Mouse (Mus musculus): ENCODE data around the gene Xdh. TPM values are rescaled to one million over a fixed set of nuclear protein-coding genes. Genes with fewer than 3 reads are reported as not detected.

Xdh gene
- polyA plus RNA-seq (2015; fragmentation: Nextera tagmentation; extraction: Ambion mirVana) = 0.22 and 0.46 TPM in 2 replicates

- H3K27ac ChIP-seq (replicated peaks) = no peak within 1 kb of the TSS
- H3K4me2 ChIP-seq (replicated peaks) = no peak within 1 kb of the TSS
- H3K4me3 ChIP-seq = no peak within 1 kb of the TSS
- H3K9ac ChIP-seq (replicated peaks) = no peak within 1 kb of the TSS
- no peaks in the 10 kb centered on the region for H3K9me3 ChIP-seq
- WGBS = 85% methylated on average over 13 of the region's 13 CpGs
- ATAC-seq (replicated peaks) = no peak
- H3K4me1 ChIP-seq = no peaks in the 10 kb centered on the region
- H3K36me3 ChIP-seq = no peaks in the 10 kb centered on the region
- no peaks in the 10 kb centered on the region for H3K27me3 ChIP-seq
These were observed at the start of gene Xdh for GRCm38 (mm10) chr17:73950062-73950735. Gene Xdh (minus strand): TSS chr17:73950196.

- no peak overlapping the region for H3K27ac ChIP-seq (replicated peaks)
- no peaks in the 10 kb centered on the region for H3K27me3 ChIP-seq
- WGBS = 91% methylated on average over 13 of the region's 13 CpGs
- no peaks in the 10 kb centered on the region for H3K4me1 ChIP-seq
- no peak overlapping the region for H3K4me3 ChIP-seq
- H3K36me3 ChIP-seq = no peaks in the 10 kb centered on the region
- H3K9me3 ChIP-seq = no peaks in the 10 kb centered on the region
- no peak for ATAC-seq (replicated peaks)
- H3K4me2 ChIP-seq (replicated peaks) = no peak overlapping the region
- H3K9ac ChIP-seq (replicated peaks) = no peak overlapping the region
These were observed 46.1 kb upstream of the Xdh start for GRCm38 (mm10) chr17:73995907-73996645.

- Histone ChIP-seq H3K9ac (replicated peaks) (no peak overlapping the region), H3K27ac (replicated peaks) (no peak overlapping the region), H3K27me3 (no peaks in the 10 kb centered on the region), H3K36me3 (no peaks in the 10 kb centered on the region), H3K4me2 (replicated peaks) (no peak overlapping the region), H3K4me3 (no peak overlapping the region), H3K9me3 (no peaks in the 10 kb centered on the region), H3K4me1 (no peaks in the 10 kb centered on the region)
- ATAC-seq (replicated peaks) = no peak
- 90% methylated on average over 4 of the region's 4 CpGs for WGBS
These were observed 41.3 kb upstream of the Xdh start for GRCm38 (mm10) chr17:73991264-73991663.

GRCm38 (mm10) chr17:73986571-73986970, 36.6 kb upstream of the Xdh start:
- WGBS = 82% methylated on average over 2 of the region's 2 CpGs
- Histone ChIP-seq H3K9ac (replicated peaks) (no peak overlapping the region), H3K4me1 (no peaks in the 10 kb centered on the region), H3K27ac (replicated peaks) (no peak overlapping the region), H3K27me3 (no peaks in the 10 kb centered on the region), H3K4me2 (replicated peaks) (no peak overlapping the region), H3K4me3 (no peak overlapping the region), H3K9me3 (no peaks in the 10 kb centered on the region), H3K36me3 (no peaks in the 10 kb centered on the region)
- no peak for ATAC-seq (replicated peaks)

- Histone ChIP-seq H3K9me3 (no peaks in the 10 kb centered on the region), H3K36me3 (no peaks in the 10 kb centered on the region), H3K9ac (replicated peaks) (no peak overlapping the region), H3K4me1 (no peaks in the 10 kb centered on the region), H3K4me3 (no peak overlapping the region), H3K27me3 (no peaks in the 10 kb centered on the region), H3K4me2 (replicated peaks) (no peak overlapping the region), H3K27ac (replicated peaks) (no peak overlapping the region)
- WGBS = 84% methylated on average over 4 of the region's 4 CpGs
- no peak for ATAC-seq (replicated peaks)
These were observed 35.9 kb upstream of the Xdh start for GRCm38 (mm10) chr17:73985936-73986335.

- Histone ChIP-seq H3K4me1 (no peaks in the 10 kb centered on the region), H3K4me2 (replicated peaks) (no peak overlapping the region), H3K27me3 (no peaks in the 10 kb centered on the region), H3K4me3 (no peak overlapping the region), H3K27ac (replicated peaks) (no peak overlapping the region), H3K9me3 (no peaks in the 10 kb centered on the region), H3K36me3 (no peaks in the 10 kb centered on the region), H3K9ac (replicated peaks) (no peak overlapping the region)
- 22% methylated on average over 4 of the region's 4 CpGs for WGBS
- no peak for ATAC-seq (replicated peaks)
These were observed 34.5 kb upstream of the Xdh start for GRCm38 (mm10) chr17:73984508-73984907.

GRCm38 (mm10) chr17:73982871-73983270, 32.9 kb upstream of the Xdh start:
- no peak for ATAC-seq (replicated peaks)
- Histone ChIP-seq H3K27ac (replicated peaks) (no peak overlapping the region), H3K27me3 (no peaks in the 10 kb centered on the region), H3K4me2 (replicated peaks) (no peak overlapping the region), H3K36me3 (no peaks in the 10 kb centered on the region), H3K9me3 (no peaks in the 10 kb centered on the region), H3K4me3 (no peak overlapping the region), H3K9ac (replicated peaks) (no peak overlapping the region), H3K4me1 (no peaks in the 10 kb centered on the region)
- 81% methylated on average over 1 of the region's 1 CpGs for WGBS

- ATAC-seq (replicated peaks) = no peak
- no peak overlapping the region for H3K4me2 ChIP-seq (replicated peaks)
These were observed 26.1 kb upstream of the Xdh start for GRCm38 (mm10) chr17:73976066-73976465.

GRCm38 (mm10) chr17:73972648-73973047, 22.7 kb upstream of the Xdh start:
- no peak overlapping the region for H3K4me3 ChIP-seq
- ATAC-seq (replicated peaks) = no peak
- H3K9ac ChIP-seq (replicated peaks) = no peak overlapping the region
- 90% methylated on average over 11 of the region's 11 CpGs for WGBS
- no peak overlapping the region for H3K4me2 ChIP-seq (replicated peaks)
- no peak overlapping the region for H3K27ac ChIP-seq (replicated peaks)
- no peaks in the 10 kb centered on the region for H3K27me3 ChIP-seq
- no peaks in the 10 kb centered on the region for H3K36me3 ChIP-seq
- no peaks in the 10 kb centered on the region for H3K4me1 ChIP-seq
- H3K9me3 ChIP-seq = no peaks in the 10 kb centered on the region

More at GRCm38 (mm10) chr17:73976066-73976465, 26.1 kb upstream of the Xdh start:
- no peaks in the 10 kb centered on the region for H3K27me3 ChIP-seq
- no peak overlapping the region for H3K27ac ChIP-seq (replicated peaks)
- no peaks in the 10 kb centered on the region for H3K4me1 ChIP-seq
- H3K9me3 ChIP-seq = no peaks in the 10 kb centered on the region
- H3K4me3 ChIP-seq = no peak overlapping the region
- no peaks in the 10 kb centered on the region for H3K36me3 ChIP-seq
- no peak overlapping the region for H3K9ac ChIP-seq (replicated peaks)

GRCm38 (mm10) chr17:73971291-73971690, 21.3 kb upstream of the Xdh start:
- WGBS = 68% methylated on average over 4 of the region's 4 CpGs
- Histone ChIP-seq H3K27ac (replicated peaks) (no peak overlapping the region), H3K27me3 (no peaks in the 10 kb centered on the region), H3K4me3 (no peak overlapping the region), H3K4me2 (replicated peaks) (no peak overlapping the region), H3K4me1 (no peaks in the 10 kb centered on the region), H3K9me3 (no peaks in the 10 kb centered on the region), H3K9ac (replicated peaks) (no peak overlapping the region), H3K36me3 (no peaks in the 10 kb centered on the region)
- no peak for ATAC-seq (replicated peaks)

- WGBS = 72% methylated on average over 3 of the region's 3 CpGs
These were observed 20.5 kb upstream of the Xdh start for GRCm38 (mm10) chr17:73970361-73971027.

GRCm38 (mm10) chr17:73964856-73965255, 14.9 kb upstream of the Xdh start:
- Histone ChIP-seq H3K9me3 (no peaks in the 10 kb centered on the region), H3K27ac (replicated peaks) (no peak overlapping the region), H3K4me1 (no peaks in the 10 kb centered on the region), H3K4me2 (replicated peaks) (no peak overlapping the region), H3K27me3 (no peaks in the 10 kb centered on the region), H3K36me3 (no peaks in the 10 kb centered on the region), H3K4me3 (no peak overlapping the region), H3K9ac (replicated peaks) (no peak overlapping the region)
- WGBS = 88% methylated on average over 9 of the region's 9 CpGs
- ATAC-seq (replicated peaks) = no peak

More at GRCm38 (mm10) chr17:73970361-73971027, 20.5 kb upstream of the Xdh start:
- no peaks in the 10 kb centered on the region for H3K9me3 ChIP-seq
- H3K4me3 ChIP-seq = no peak overlapping the region
- H3K4me1 ChIP-seq = no peaks in the 10 kb centered on the region
- no peaks in the 10 kb centered on the region for H3K27me3 ChIP-seq
- H3K36me3 ChIP-seq = no peaks in the 10 kb centered on the region
- no peak overlapping the region for H3K4me2 ChIP-seq (replicated peaks)
- ATAC-seq (replicated peaks) = no peak
- H3K9ac ChIP-seq (replicated peaks) = no peak overlapping the region
- no peak overlapping the region for H3K27ac ChIP-seq (replicated peaks)
